Mouse (Mus musculus): ENCODE data around the gene Sez6l.

The Sez6l gene

GRCm38 (mm10) chr5:112389352-112389751 lies 187.6 kb downstream of the Sez6l start:
- DNase-seq (ENCODE audit: low spot score) = no peak

GRCm38 (mm10) chr5:112385973-112386372 lies 191.0 kb downstream of the Sez6l start:
- no peak for DNase-seq (ENCODE audit: low spot score)

DNA sequence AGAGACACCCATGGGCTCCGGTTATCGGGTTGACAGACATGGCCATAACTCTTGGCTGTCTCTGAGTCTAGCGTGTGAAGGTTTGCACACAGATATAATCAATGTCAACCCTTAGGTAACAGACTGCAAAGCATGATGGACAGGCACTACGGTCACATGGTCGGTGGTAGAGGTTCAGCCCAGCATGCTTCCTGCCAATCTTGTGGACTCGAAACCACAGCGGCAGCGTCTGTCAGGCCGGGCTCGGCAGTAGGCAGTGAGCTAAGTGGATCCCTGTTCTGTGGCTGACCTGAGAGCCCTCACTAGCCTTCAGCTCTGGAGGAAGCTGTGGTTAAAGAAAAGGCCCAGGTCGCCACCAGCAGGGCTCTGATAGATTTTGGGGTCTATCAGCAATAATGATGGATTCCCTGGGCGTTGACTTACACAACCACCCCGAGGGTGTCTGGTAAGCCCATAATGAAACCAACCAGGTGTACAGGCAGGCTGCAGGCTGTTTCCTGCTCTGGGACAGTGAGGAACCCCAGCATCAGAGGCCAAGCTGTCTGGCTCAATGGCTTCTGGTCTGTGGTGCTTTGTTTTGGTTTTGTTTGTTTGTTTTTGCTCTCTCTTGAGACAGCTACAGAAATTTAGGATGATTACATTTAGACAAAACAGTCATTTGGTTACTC lies 192.0 kb downstream of the Sez6l start:
- no peak for DNase-seq (ENCODE audit: low spot score)

DNA sequence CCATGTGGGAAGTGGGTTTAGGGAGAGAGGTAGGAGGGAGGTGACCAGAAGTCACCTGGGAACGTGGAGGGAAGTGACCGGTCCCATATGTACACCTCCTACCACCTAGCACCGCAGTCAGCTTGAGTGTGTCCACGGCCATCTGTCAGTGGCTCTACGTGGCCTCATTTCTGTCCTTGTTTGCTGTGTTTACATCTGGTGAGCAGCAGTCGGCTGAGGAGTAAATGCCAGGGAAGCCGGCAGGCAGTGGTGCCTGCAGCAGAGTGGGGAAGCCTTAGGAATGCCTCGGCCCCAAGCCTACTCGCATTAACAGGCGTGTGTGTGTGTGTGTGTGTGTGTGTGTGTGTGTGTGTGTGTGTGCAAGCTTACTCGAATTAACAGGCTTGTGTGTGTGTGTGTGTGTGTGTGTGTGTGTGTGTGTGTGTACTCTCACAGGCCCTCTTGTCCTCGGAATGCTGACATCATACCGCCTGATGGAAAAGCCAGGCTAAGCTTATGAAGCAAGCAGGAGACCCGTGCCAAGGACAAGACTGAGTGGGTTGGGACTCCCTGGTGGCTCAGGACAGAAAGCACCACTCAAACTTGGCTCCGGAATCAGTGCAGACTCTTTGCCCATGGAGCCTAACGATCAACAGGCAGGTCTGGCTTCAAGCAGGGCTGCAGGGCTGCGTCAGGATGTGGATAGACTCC lies 194.2 kb downstream of the Sez6l start:
- no peak for DNase-seq (ENCODE audit: low spot score)

DNA sequence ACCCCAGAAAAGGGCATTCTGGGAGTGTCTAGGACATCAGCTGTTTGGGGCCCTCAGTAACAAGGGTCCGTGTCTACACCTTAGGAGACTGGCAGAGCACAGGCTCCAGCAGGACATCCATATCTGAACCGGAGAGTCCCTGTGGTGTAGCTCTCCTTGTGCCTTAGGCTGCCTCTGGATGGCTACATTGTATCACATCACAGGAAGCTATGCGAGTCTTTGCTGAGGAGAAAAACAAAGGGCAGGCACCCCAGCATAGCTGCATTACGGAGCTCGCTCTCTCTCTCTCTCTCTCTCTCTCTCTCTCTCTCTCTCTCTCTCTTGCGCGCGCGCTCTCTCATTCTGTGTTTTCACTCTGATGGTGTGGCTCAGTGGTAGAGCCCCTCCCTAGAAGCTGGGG lies 194.9 kb downstream of the Sez6l start:
- no peak for DNase-seq (ENCODE audit: low spot score)

- no peak for DNase-seq (ENCODE audit: low spot score)
These were observed 195.8 kb downstream of the Sez6l start for GRCm38 (mm10) chr5:112381154-112381553.

DNA sequence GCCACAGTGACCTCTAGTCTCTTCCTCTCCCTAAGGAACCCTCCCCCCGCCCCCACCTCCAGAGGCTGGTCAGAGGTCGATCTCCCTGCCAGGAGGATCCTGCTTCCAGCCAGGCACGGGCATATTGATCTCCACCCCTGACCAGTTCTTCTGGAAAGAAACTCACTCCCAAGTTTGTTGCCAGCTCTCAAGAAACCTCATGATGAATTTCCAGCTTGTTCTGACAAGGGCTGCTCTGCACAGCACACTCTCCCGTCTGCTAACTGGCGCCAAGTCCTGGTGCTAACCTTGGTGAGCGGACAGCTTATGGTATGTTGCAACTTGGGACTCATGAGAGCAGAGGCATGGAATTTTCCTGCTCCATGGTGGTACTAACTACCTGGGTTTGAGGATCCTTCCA lies 198.3 kb downstream of the Sez6l start:
- no peak for DNase-seq (ENCODE audit: low spot score)

DNA sequence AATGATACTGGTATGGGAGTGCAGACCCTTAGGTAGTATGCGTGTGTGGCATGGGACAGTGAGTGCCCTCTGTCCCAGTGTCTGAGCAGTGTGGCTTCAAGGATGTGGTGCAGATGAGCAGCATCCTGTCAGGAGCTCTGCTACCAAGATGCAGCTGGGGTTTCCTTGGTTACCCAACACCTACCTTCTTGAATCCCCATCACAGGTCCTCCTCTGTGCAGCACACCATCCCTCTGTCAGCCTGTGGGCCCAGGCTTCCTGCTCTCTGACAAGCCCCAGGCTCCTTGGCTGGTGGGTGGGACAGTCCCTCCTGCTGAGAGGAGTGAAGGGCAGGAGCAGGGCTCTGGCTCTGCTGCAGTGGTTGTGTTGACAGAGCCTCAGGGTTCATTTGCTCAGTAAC lies 199.6 kb downstream of the Sez6l start:
- DNase-seq (ENCODE audit: low spot score) = no peak

- no peak for DNase-seq (ENCODE audit: low spot score)
These were observed 200.9 kb downstream of the Sez6l start for GRCm38 (mm10) chr5:112376111-112376510.

DNA sequence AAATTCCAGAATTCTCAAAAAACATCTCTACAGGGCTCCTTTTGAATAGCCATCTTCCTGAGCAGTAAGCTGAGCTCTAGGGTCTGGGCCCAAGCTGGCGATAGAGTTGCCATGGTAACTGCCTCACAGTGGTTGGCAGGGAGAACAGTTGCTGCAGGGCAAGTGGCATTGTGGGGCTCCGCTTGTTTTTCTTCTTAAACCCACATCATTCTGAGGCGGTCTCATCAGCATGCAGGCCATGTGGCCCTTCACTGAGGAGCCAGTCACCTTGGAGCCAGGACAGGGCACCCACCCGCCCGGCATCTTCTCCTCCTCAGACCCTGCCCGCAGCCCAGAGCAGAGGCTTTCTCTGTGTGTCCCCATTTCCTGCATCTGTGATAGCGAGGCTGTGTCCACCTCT lies 205.1 kb downstream of the Sez6l start:
- DNase-seq (ENCODE audit: low spot score) = no peak

- no peak for DNase-seq (ENCODE audit: low spot score)
These were observed 206.7 kb downstream of the Sez6l start for GRCm38 (mm10) chr5:112370236-112370813.

DNA sequence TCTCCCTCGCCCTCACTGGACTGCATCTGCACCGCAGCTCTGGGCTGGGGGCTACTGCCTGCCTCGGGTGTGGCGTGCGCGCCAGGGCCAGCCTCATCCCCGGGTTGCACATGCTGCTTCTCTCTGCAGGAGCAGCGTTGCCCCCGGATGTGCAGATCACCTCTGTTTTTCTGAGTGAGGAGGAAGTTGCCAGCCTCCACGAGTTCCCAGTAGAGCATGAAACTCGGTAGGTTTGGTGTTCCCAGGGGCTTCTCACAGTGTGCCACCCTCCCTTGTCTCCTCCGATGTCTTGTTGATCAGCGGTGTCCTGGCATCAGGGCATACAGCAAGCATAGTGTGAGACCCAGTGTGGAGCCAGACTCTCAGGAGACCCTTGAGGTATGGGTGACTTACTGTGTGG lies 207.7 kb downstream of the Sez6l start:
- no peak for DNase-seq (ENCODE audit: low spot score)
